18 mouse cellular contexts compared by ENCODE assay signal in the genomic region with DNA sequence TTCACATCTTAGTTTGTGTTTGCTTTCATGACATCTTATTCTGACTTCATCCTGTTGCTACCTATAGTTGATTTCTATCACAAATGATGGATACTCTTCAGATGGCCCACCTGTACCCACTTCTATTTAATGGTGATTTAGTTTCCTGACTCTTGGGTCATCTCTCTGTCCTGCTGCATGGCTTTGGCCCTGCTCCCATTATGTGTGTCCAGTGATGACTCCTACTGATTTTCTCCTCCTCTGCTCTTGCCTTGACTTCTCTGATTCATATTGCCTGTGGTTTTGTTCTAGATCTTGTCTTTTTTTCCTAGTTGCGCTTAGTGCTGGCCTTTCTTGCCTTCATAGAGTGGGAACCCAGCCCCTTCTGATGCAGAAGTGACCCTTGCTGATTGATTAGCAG. TPM values are rescaled to one million over a fixed set of nuclear protein-coding genes. Genes with fewer than 3 reads are reported as not detected.
DNase-seq lines count a peak whose midpoint lies in the region; ATAC-seq and TF ChIP-seq lines count a peak whose summit lies in the region.
"Had no signal": no experiment of that assay in that cellular context is flagged by ENCODE, and none has a peak within 500 bp of the region (broad histone marks: within the 10 kb centered on the region; RNA-seq: fewer than 3 reads in every experiment).

No protein-coding gene starts in this region.

- WGBS in liver, embryonic 12.5 days (ENCODE audit: insufficient replicate concordance), result 77% methylated on average over 1 of the region's 1 CpGs
- 85% methylated on average over 1 of the region's 1 CpGs for WGBS in liver, postnatal 0 days (ENCODE audit: insufficient replicate concordance)
- 88% methylated on average over 1 of the region's 1 CpGs for WGBS in hindbrain, embryonic 16.5 days

- no peaks in the 10 kb centered on the region for H3K9me3 ChIP-seq in liver, embryonic 12.5 days (replicated peaks)
- no peaks in the 10 kb centered on the region for H3K9me3 ChIP-seq in liver, postnatal 0 days (ENCODE audit: low read length)
- no peaks in the 10 kb centered on the region for H3K9me3 ChIP-seq in hindbrain, embryonic 16.5 days (ENCODE audit: control insufficient read depth, low read length)
- H3K9me3 ChIP-seq: embryonic facial prominence, embryonic 10.5 days; forebrain, embryonic 13.5 days; G1E; heart, embryonic 13.5 days had no signal

- peaks cover 99% of the 10 kb centered on the region for H3K4me1 ChIP-seq in liver, embryonic 12.5 days
- peaks cover 75% of the 10 kb centered on the region for H3K4me1 ChIP-seq in liver, postnatal 0 days (ENCODE audit: insufficient read depth)
- no peaks in the 10 kb centered on the region for H3K4me1 ChIP-seq in hindbrain, embryonic 16.5 days (ENCODE audit: control insufficient read depth, insufficient read depth, low read depth, low read length)
- H3K4me1 ChIP-seq: embryonic facial prominence, embryonic 10.5 days; forebrain, embryonic 13.5 days had no signal

- DNase-seq in adrenal gland, postnatal 14 days, result peak; percentile 44
- DNase-seq in adrenal gland, postnatal 25 days, result no peak
- DNase-seq in 3T3-L1 (ENCODE audit: low read depth, low spot score), result peak; percentile 21
- no peak for DNase-seq in liver, postnatal 0 days
- DNase-seq: B cell, adult 2 months; cerebellum, adult 2 months; cerebellum, postnatal 10 days; forebrain, postnatal 0 days; gastrocnemius, postnatal 14 days; heart, postnatal 36 days had no signal

- no peak for TF ChIP-seq EP300 in liver, postnatal 0 days (IDR thresholded peaks at IDR 0.05; ENCODE audit: low read depth)

- no peaks in the 10 kb centered on the region for H3K27me3 ChIP-seq in liver, embryonic 12.5 days (replicated peaks)
- H3K27me3 ChIP-seq in liver, postnatal 0 days (ENCODE audit: insufficient read depth, low read length), result no peaks in the 10 kb centered on the region
- H3K27me3 ChIP-seq in hindbrain, embryonic 16.5 days (replicated peaks; ENCODE audit: control insufficient read depth, insufficient read depth, low read length), result no peaks in the 10 kb centered on the region
- H3K27me3 ChIP-seq: forebrain, embryonic 13.5 days; heart, embryonic 13.5 days had no signal

- H3K4me2 ChIP-seq in liver, embryonic 12.5 days, result peak overlapping the region; percentile 28
- no peak overlapping the region for H3K4me2 ChIP-seq in liver, postnatal 0 days (ENCODE audit: low read depth, low read length)
- no peak overlapping the region for H3K4me2 ChIP-seq in hindbrain, embryonic 16.5 days (ENCODE audit: low read length)
- H3K4me2 ChIP-seq: forebrain, embryonic 13.5 days; heart, embryonic 13.5 days had no signal

- H3K4me3 ChIP-seq in liver, embryonic 12.5 days, result no peak overlapping the region
- H3K4me3 ChIP-seq in liver, postnatal 0 days (ENCODE audit: low read depth, low read length), result no peak overlapping the region
- H3K4me3 ChIP-seq in hindbrain, embryonic 16.5 days (ENCODE audit: low read length), result no peak overlapping the region
- H3K4me3 ChIP-seq: embryonic facial prominence, embryonic 10.5 days; forebrain, embryonic 13.5 days; heart, embryonic 13.5 days had no signal

- no peak for ATAC-seq in liver, embryonic 12.5 days
- ATAC-seq in liver, postnatal 0 days, result no peak
- ATAC-seq in hindbrain, embryonic 16.5 days, result no peak
- ATAC-seq: CD4-positive, CD25-positive, alpha-beta regulatory T cell, adult 4 months; forebrain, embryonic 13.5 days; forebrain, postnatal 0 days; hindbrain, postnatal 0 days had no signal

- peak overlapping the region; percentile 38; the same call in 1 of the 2 replicates for H3K27ac ChIP-seq in liver, embryonic 12.5 days
- 0 out of 2 replicates have a peak overlapping the region, but pooled peaks have one; percentile 41 for H3K27ac ChIP-seq in liver, postnatal 0 days (ENCODE audit: low read depth)
- no peak overlapping the region for H3K27ac ChIP-seq in hindbrain, embryonic 16.5 days (ENCODE audit: low read depth, low read length)
- H3K27ac ChIP-seq: embryonic facial prominence, embryonic 10.5 days; forebrain, embryonic 13.5 days; heart, embryonic 13.5 days; hindbrain, postnatal 0 days had no signal

- no peak for TF ChIP-seq CTCF in liver, postnatal 0 days (IDR thresholded peaks at IDR 0.05; ENCODE audit: low read depth)

- H3K9ac ChIP-seq in liver, embryonic 12.5 days, result peak overlapping the region; percentile 30; the same call in 1 of the 2 replicates
- H3K9ac ChIP-seq in liver, postnatal 0 days (replicated peaks), result no peak overlapping the region
- no peak overlapping the region for H3K9ac ChIP-seq in hindbrain, embryonic 16.5 days (ENCODE audit: low read depth, low read length)
- H3K9ac ChIP-seq: forebrain, embryonic 13.5 days; forebrain, postnatal 0 days; heart, embryonic 13.5 days had no signal

- H3K36me3 ChIP-seq in liver, embryonic 12.5 days, result peaks cover 17% of the 10 kb centered on the region
- no peaks in the 10 kb centered on the region for H3K36me3 ChIP-seq in liver, postnatal 0 days (replicated peaks; ENCODE audit: insufficient read depth, low read length)
- no peaks in the 10 kb centered on the region for H3K36me3 ChIP-seq in hindbrain, embryonic 16.5 days (ENCODE audit: control insufficient read depth, insufficient read depth, low read length)
- H3K36me3 ChIP-seq: heart, embryonic 13.5 days had no signal

RNA-seq across cellular contexts. Expression of gene Cdk8, which starts 15.4 kb away (rescaled TPM):
- total RNA-seq in adrenal gland, postnatal 14 days (2021), result 73.2 and 74.4 TPM in 2 replicates
- 107 and 135 TPM in 2 replicates for total RNA-seq in adrenal gland, postnatal 25 days (2021)
- polyA plus RNA-seq in liver, embryonic 12.5 days (2016; fragmentation: Nextera tagmentation; extraction: Ambion mirVana), result 30.7 and 32.5 TPM in 2 replicates
- polyA plus RNA-seq in liver, postnatal 0 days (2015; fragmentation: Nextera tagmentation; extraction: Ambion mirVana), result 11.4 and 12.0 TPM in 2 replicates
- 11.2 and 13.9 TPM in 2 replicates for polyA plus RNA-seq in hindbrain, embryonic 16.5 days (2015; fragmentation: Nextera tagmentation; extraction: Ambion mirVana)

RNA-seq across cellular contexts. Expression of gene Rnf6, which starts 25.0 kb away (rescaled TPM):
- 54.8 and 58.1 TPM in 2 replicates for total RNA-seq in adrenal gland, postnatal 14 days (2021)
- 69.2 and 69.8 TPM in 2 replicates for total RNA-seq in adrenal gland, postnatal 25 days (2021)
- polyA plus RNA-seq in liver, embryonic 12.5 days (2016; fragmentation: Nextera tagmentation; extraction: Ambion mirVana), result 24.8 and 25.3 TPM in 2 replicates
- polyA plus RNA-seq in liver, postnatal 0 days (2015; fragmentation: Nextera tagmentation; extraction: Ambion mirVana), result 21.4 and 21.9 TPM in 2 replicates
- 28.0 and 30.1 TPM in 2 replicates for polyA plus RNA-seq in hindbrain, embryonic 16.5 days (2015; fragmentation: Nextera tagmentation; extraction: Ambion mirVana)

Comparison
In these comparisons a context has a peak if more than half of its experiments do, and no peak if none do; other contexts are left out.
1. DNase-seq: peak in adrenal gland, postnatal 14 days (single experiment) and 3T3-L1 (single experiment); none in adrenal gland, postnatal 25 days (single experiment) and liver, postnatal 0 days (single experiment).